Mouse (Mus musculus): ENCODE results near the gene Pkn3.

The Pkn3 gene

GRCm38 (mm10) chr2:30063235-30063634 is 14.2 kb upstream of the Pkn3 start:
- DNase-seq (ENCODE audit: extremely low spot score): peak; percentile 25

- no peak for DNase-seq (ENCODE audit: extremely low spot score)
Observed at GRCm38 (mm10) chr2:30063791-30064190, 13.7 kb upstream of the Pkn3 start.

GRCm38 (mm10) chr2:30064298-30064697 is 13.2 kb upstream of the Pkn3 start:
- DNase-seq (ENCODE audit: extremely low spot score): no peak

DNA sequence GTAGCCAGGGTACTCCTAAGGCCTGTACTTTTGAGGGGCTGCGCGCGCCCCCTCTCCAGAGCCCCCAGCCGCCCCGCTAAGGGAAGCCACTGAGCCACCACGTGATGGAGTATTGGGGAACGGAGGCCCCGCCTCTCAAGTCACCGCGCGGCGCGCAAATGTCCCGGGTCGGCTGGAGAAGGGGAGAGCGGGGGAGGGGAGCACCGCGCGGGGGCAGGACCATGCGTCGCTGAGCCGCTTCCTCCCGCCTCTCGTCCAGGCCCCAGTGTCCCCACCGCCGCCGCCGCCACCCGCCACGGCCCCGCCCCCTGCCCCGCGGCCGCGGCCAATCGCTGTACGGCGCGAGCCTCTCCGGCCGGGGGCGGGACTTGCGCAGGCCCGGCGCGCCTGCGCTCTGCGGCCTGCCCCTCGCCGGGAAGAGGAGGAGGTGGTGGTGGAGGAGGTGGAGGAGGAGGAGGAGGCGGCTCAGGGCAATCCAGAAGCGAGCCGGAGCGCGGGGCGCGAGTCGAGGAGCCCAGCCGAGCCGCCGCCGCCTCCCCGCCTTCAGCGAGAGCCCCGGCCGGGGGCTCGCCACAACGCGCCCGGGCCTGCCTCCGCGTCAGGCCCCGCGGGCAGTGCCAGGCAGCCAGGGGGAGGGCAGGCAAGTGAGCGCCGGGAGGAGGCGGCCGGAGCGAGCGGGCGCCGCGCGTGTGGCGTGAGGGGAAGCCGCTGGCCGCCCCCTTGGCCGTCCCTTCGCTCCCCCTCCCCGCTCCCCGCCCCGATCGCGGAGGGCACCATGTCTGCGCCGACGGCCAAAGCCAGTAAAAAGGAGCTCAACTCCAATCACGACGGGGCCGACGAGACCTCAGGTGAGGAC is 11.2 kb upstream of the Pkn3 start:
- DNase-seq (ENCODE audit: extremely low spot score): peak; percentile 98

GRCm38 (mm10) chr2:30067031-30067888 is 10.2 kb upstream of the Pkn3 start:
- DNase-seq (ENCODE audit: extremely low spot score): peak; percentile 70

- DNase-seq (ENCODE audit: extremely low spot score): no peak
Observed at GRCm38 (mm10) chr2:30067962-30068361, 9.5 kb upstream of the Pkn3 start.

DNA sequence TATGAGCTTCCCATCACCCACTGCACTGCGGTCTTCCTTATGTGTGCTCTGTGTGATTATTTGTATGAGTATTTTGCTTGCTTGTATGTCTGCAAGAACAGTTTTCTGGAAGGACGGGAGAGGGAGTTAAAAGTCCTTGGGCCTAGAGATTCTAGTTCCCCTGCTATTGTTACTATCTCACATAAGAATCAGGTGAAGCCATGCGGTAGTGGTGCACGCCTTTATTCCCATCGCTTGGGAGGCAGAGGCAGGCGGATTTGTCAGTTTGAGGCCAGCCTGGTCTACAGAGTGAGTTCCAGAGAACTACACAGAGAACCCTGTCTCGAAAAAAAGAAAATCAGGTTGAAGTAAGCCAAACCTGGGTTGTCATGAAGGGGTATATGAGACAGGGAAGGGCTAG is 4.6 kb upstream of the Pkn3 start:
- no peak for DNase-seq (ENCODE audit: extremely low spot score)

DNA sequence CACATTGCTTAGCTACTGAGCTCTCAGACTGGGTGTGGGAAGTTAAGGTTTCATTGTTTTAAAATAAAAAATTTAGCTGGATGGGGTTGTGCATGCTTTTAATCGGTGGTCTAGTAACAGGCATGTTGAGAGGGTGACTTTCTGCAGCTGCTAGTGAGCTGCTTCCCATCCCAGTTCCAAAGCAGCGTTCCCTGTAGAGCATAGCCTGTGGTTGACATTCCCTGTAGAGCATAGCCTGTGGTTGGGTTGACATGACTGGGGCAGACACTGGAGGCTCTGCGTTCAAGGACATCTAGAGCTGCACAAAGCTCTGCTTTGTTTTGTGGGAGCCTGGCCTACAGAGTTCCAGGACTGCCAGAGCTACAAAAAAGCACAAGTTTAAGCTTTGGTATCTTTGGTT is 4.2 kb upstream of the Pkn3 start:
- no peak for DNase-seq (ENCODE audit: extremely low spot score)

DNA sequence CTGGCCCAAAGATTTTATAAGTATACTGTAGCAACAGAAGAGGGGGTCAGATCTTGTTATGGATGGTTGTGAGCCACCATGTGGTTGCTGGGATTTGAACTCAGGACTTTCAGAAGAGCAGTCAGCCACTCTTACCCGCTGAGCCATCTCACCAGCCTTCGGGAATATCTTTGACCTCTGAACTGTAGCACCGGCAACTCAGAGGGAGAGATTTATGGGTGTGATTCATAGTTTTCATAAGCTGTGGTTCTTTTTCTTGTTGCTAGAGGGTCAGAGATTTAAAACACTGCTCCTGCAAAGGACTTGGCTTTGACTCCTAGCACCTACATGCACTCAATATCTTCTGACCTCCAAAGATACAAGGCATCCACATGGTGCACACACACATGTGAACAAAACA is 1.9 kb upstream of the Pkn3 start:
- DNase-seq (ENCODE audit: extremely low spot score): no peak

- DNase-seq (ENCODE audit: extremely low spot score): no peak
Observed at GRCm38 (mm10) chr2:30076439-30076838, 1.0 kb upstream of the Pkn3 start.

DNA sequence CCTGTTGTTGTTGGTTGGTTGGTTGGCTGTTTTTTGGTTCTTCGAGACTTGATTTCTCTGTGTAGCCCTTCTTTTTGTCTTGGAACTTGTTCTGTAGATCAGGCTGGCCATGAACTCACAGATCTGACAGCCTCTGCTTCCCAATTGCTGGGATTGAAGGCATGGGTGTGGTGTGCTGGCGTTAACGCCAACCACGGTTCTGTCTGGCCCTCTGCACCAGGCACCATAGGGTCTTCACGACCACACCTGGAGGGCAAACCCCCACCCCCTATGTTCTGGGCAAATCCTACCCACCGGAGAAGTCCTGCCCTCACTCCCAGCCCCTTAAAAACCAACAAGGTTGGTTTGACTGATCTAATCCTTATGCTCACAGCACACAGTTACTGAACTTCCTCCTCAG is 525 bp upstream of the Pkn3 start:
- no peak for DNase-seq (ENCODE audit: extremely low spot score)

DNA sequence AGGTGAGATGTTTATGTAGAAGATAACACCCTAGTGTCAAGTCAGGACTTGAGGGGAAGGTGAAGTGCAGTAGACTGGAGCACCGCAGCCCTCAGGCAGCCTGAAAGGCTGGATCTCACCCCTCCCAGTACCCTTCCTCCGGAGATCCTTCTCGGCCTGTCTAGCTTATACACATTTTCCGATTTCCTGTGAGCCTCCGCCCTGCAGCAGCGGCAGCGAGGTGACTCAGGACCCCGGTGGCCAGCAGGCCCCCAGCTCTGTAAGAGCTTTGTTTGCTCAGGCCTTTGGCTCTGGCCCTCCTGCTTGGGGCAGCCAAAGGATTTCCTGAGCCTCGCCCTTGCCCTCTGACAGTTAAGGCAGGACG is 847 bp downstream of the Pkn3 start:
- DNase-seq (ENCODE audit: extremely low spot score): no peak

DNA sequence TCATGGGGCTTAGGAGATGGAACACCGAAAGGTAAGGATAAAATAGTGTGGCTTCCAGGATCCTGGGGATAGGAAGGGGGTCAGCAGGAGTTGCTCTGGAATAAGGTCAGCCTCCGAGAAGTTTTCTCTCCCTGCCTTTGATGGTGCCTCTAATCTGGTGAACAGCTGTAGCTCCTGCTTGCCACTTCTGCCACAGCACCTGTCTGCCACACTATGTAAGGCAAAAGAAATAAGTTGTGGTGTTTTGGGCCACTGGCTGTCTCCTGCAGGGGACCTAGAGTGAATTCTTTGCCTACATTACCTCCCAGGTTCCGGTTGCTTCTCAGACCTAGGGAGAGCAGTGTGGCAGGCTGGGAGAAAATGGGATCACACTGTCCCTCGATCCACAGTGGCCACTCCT is 1.3 kb downstream of the Pkn3 start:
- DNase-seq (ENCODE audit: extremely low spot score): no peak

DNA sequence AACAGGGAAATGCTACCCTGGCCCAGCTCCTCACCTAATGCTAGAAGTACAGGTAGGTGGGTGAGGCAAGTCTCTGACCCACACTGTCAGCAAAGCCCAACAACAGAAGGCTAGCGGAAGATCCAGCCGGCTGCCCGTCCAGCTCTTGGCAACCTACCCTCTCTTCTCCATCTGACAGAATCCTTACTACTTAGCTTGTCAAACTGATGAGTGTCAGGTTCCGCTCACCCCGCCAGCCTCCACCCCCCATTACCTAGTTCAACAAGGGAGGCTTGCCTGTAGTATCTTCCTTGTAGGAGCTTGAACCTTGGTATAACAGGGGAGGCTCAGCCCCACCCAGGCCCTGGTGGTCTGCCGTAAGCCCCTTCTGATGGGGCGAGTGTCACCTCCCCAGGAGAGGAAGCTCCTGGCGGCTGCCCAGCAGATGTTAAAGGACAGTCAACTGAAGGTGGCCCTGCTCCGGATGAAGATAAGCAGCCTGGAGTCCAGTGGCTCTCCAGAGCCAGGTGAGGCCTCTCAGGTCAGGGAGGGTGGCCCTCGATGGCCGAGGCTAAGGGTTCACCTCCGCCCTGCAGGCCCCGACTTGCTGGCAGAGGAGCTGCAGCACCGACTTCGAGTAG is 2.8 kb downstream of the Pkn3 start:
- no peak for DNase-seq (ENCODE audit: extremely low spot score)

DNA sequence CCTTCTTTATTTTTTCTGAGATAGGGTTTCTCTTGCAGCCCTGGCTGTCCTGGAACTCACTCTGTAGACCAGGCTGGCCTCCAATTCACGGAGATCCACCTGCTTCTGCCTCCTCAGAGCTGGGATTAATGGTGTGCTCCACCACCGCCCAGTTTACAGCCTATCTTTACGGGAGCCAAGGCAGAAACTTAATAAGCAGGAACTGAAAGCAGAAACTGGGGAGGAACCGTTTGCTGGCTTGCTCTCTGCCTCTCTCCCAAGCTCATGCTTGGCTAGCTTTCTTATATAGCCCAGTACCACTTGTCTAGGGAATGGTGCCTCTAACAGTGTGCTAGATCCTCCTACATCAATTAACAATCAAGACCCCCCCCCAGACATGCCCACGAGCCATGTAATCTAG is 6.6 kb downstream of the Pkn3 start:
- DNase-seq (ENCODE audit: extremely low spot score): no peak

DNA sequence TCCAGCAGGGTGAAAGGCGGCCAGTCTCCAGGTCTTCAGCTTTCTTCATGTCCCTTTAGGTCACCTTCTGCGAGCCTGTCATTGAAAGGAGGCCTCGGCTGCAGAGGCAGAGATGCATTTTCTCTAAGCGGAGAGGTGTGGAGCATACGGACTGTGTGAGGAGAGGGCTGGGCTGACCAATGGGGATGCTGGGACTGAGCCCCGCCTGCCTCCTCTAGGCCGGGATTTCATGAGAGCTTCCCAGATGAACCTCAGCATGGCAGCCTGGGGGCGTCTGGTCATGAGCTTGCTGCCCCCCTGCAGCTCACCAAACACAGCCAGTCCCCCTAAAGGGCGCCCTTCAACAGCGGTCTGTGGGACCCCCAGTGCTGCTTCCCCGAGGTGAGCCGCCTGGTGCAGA is 7.1 kb downstream of the Pkn3 start:
- DNase-seq (ENCODE audit: extremely low spot score): no peak

GRCm38 (mm10) chr2:30087310-30087709 is 9.8 kb downstream of the Pkn3 start:
- no peak for DNase-seq (ENCODE audit: extremely low spot score)

- no peak for DNase-seq (ENCODE audit: extremely low spot score)
Observed at GRCm38 (mm10) chr2:30091521-30091920, 14.0 kb downstream of the Pkn3 start.

DNA sequence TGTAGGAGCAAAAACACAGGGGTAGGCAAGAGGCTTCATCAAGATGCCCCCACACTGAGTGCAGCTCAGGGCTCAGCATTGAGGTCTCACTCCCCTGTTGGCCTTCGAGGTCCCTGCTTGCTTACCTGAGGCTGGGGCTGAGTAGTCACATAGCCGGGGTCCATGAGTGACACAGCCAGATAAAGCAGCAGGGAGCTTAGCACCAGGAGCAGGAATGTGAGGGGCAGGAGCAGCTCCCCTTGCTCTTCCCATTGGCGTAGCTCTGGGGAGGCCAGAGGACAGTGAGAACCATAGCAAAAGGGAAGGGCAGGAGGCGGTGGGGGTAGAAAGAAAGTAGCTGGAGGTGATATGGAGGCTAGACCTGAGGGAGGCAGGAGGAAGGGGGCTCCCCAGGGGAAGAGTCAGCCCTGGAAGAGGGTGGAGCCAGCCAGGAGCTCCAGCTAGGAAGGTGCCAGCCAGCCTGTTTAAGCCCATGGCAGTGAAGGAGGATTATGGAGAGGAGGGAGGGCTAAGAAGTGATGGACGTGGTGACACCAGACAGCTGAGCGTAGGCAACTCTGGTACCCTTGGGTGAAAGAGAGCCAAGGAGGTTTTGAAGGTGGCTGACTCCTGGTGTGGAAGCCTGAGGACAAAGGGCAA is 14.9 kb downstream of the Pkn3 start:
- no peak for DNase-seq (ENCODE audit: extremely low spot score)

DNA sequence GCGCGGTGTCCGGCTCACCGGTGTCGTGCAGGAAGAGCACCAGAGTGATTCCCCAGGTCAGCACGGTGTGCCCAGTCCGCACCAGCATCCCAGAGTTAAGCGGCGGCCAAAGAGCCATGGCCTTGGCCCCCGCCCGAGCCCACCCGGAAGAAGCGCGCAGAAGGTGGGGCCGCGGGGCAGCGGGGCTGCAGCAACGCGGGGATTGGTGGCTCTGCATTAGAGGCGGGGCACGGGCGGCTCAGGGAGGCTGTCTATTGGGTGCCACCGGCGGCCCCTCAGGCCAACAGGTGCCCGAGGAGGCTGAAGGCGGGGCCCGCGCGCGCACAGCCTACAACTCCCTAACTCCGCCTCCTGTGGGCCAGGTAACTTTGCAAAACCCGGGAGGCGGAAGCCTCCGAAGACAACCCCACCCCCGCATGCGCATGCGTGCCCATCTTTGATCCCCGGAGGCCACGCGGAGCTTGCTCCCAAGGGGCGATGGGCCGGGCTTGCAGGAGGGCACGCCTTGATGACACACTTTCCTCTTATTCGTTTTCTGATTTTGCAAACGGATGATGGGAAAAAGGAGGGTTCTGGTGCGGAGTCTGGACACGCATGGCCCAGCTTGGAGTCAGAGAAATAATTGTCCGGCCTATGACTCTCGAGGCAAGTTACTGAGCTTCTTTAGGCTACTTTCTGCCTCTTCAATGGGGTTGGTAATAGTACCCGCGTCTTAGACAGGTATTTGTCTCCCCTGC is 16.2 kb downstream of the Pkn3 start, which contains the start of gene Zdhhc12:
Zdhhc12 (minus strand) TSS at position 178 of the 737 bp plus-strand sequence.
- DNase-seq (ENCODE audit: extremely low spot score): peak; percentile 97

DNA sequence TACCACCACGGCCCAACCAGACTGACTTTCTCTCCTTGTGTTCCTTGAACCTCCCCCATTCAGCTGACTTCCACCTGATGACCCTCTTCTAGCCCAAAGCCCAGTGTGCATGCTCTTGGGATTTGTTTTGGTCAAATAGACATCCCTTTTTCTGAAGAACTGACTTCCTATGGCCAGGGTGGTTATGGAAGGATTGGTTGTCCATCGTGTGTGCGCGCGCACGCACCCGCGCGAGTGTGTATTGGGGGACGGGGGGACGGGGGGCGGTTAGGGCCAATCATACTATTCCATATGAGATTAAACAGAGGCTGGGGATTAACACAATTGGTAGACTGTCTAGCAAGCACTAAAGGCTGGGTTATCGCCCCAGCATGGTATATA is 16.7 kb downstream of the Pkn3 start:
- no peak for DNase-seq (ENCODE audit: extremely low spot score)
